Mouse (Mus musculus) ES-Bruce4 (cell line): ENCODE measurements around the gene Tmem104.

Experiments used
- CTCF ChIP-seq: IDR thresholded peaks from one replicate; pipeline ENCODE4 v1.8.1; 2011; ENCODE audit warnings: low read depth, low read length
- EP300 ChIP-seq: IDR thresholded peaks from 2 replicates; pipeline ENCODE4 v1.6.1; 2011; ENCODE audit warnings: low read depth, low read length; ENCODE audit not compliant: insufficient read depth
- POLR2A ChIP-seq: IDR thresholded peaks from one replicate; pipeline ENCODE4 v1.8.1; 2011; ENCODE audit warnings: low read length; ENCODE audit not compliant: insufficient read depth

- TF ChIP-seq EP300 (no peak), CTCF (no peak), POLR2A (no peak)
These were observed 9.6 kb upstream of the Tmem104 start for GRCm38 (mm10) chr11:115177559-115178195.
